Mouse (Mus musculus) fibroblast of lung, adult 2 months (primary cell): Measurements from ENCODE around the gene Cacng7.

ENCODE experiments used
- DNase-seq: peaks from one replicate; pipeline ENCODE4 v3.0.0-alpha.2; 2011; ENCODE audit warnings: low read depth

Cacng7 gene

DNA sequence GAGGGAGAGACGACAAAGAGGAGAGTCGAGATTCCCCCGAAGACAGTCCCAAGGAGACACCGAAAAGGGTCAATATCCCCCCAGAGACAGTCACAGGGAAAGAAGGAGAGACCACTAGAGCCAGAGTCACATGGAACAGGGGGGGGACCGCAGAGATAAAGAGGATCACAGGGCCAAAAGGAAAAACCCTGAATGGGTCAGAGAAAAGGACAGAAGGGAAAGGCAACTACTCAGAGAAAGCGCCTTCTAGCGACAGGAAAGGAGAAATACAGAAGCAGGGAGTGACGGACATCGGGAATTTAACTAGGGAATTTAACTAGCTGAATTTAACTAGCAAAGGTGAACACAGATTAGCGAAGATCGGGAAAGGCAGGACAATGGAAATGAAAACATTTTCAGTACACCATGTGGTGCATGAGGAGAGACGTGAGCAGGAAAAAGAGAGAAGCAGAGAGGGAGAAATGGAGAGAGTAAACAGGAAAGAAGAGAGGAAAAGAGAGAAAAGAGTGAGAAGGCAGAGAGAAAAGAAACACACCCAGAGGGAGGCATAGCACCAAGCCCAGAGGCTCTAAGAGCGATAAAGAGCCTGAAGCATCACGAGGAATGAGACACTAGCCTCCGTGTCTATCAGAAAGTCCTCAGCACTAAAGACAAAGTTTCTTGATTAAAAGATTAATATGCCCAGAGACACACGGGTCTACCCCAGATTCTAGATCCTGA is 30.0 kb upstream of the Cacng7 start:
- DNase-seq: no peak

DNA sequence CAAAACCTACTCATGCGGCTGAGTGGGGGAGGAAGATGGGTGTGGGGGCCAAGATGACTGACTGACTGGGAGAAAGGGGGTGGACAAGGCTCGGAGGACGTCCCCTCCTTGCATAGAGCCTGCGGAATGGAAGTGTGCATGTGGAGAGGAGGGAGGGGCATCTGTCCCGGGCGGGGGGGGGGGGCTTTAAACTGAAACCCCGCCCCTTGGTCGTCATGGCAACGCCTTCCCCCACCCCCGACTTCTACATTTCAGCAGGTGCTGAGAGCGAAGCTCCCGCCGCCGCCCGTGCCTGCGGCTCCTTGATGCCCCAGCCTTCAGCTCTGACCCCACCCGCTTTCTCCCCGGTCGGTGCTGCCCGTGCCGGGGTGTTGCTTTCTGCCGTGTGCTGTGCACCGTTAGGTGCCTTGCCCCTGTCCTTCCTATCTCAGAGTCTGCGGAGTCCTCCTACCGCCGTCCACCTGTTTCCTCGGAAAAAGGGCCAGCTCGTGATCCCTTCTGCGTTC is 29.4 kb upstream of the Cacng7 start:
- no peak for DNase-seq

DNA sequence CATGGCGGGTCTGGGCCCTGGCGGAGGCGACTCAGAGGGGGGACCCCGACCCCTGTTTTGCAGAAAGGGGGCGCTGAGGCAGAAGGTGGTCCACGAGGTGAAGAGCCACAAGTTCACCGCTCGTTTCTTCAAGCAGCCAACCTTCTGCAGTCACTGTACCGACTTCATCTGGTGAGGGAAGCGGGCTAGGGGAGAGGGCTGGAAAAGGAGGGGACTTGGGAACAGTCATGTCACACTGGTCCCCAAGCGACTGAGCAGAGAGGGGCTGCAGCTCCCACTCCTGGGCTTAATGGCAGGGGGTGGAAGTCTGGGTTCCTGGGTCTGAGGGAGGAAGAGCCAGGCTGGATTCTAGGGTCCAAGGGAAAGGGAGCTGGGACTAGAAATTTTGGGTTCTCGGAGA is 29.0 kb upstream of the Cacng7 start:
- no peak for DNase-seq

DNA sequence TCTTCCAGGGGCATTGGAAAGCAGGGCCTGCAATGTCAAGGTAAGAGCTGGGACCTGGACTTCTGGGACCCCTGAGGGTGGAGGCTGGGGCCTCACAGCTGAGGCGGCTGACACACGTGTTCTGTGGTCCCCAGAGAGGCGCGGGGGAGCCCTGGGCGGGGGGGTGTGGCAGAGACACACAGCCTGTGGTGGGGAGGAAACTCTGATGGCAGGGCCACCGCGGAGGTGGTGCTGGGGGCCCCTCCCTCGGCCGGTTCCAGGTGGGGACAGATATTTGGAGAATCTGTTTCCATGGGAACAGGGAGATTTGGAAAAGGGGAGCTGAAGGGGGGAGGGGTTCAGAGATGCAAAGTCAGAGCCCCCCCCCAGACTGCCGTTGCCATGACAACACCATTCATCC is 28.5 kb upstream of the Cacng7 start:
- DNase-seq: no peak

DNA sequence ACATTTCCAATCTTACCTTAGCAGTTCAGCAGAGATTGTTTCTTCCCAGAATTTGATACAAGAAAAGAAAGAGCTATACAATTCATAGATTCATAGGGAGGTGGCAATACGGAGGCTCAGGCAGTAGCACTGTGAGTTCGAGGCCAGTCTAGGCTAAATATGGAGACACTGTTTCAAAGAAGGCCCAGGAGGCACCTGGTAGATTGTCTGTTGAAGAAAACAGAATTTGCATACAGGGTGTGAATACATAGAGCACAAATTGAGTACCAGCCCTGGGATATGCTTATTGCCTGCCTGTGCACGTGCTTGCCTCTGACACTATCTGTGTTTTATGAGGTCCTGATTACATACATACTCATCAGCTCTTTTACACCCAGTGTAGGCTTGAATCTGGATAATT is 26.4 kb upstream of the Cacng7 start:
- no peak for DNase-seq

DNA sequence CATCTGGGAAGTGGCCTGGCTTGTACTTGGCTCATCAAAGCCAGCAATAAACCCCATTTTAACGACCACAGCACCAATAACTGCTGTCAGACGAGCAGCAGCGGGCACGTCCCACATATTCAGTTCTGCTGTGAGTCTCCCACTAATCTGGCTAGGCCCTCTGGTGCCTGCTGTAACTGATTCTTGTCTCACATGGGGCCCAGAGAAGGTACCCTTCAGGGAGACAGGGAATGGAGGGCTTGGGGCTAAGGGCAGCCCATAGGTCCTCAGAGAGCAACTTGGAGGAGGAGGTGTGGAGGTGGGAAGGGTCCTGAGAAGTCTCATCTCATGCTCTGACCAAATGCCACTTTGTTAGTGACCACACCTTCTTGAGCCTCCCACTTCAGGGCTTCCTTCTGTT is 24.1 kb upstream of the Cacng7 start:
- DNase-seq: no peak

DNA sequence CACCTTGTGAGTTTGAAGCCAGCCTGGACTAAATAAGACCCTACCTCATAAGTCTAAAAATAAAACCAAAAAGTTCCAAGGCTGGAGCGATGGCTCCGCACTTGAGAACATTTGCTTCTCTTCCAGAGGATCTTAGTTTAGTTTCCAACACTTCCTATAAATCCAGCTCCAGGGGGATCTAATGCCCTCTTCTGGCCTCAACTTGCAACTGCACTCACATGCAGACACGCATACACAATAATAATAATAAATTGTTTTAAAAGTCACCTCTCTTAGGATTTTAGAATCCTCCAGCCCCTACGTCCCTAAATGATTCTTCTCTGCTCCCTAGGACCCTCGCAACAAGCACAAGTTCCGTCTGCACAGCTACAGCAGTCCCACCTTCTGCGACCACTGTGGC is 22.5 kb upstream of the Cacng7 start:
- DNase-seq: no peak

DNA sequence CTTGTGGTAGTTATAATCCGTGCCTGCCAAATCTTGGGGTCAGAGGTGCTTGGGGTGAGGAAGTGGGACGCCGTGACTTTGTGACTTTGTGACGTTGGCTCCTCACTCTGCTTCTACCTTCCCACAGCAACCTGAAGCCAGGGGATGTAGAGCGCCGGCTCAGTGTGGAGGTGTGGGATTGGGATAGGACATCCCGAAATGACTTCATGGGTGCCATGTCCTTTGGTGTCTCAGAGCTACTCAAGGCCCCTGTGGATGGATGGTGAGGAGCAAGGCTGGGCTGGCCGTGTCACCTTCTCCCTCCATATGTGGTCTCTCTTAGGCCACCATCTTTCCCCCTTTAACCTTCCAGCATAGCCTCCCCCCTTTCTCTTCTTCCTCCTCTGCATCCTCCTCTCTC is 19.2 kb upstream of the Cacng7 start:
- no peak for DNase-seq

DNA sequence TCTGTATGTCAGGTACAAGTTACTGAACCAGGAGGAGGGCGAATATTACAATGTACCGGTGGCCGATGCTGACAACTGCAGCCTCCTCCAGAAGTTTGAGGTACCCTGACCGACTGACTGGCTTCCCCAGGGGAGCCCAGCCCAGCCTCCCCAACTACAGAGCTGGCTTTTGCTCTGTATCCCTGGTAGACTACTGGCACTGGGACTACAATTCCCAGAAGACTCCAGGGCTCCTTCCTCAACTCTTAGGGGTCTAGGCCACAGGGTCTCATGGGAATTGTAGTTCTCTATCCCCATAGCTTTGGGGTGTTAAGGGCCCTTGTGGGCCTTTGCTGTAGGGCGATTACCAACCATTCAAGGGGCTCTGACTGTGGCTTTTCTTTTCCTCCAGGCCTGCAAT is 18.6 kb upstream of the Cacng7 start:
- DNase-seq: no peak

DNA sequence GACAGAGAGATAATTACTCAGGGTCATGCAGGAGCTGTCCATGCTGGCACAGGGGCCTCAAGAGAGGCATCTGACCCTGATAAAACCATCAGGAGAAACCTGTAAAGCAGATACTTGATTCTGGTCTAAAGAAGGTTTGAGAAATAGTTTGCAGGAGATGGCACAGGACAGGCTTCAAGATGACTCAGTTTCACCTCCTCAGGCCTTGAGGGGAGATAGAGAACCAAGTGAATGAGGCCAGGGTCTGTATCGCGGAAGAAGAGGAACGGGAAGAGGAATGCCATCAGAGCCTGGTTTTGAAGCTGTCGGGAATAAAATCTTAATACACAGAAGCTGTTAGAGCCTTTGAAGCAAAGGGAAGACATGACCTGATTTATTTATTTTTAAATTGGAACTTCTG is 15.1 kb upstream of the Cacng7 start:
- DNase-seq: no peak

DNA sequence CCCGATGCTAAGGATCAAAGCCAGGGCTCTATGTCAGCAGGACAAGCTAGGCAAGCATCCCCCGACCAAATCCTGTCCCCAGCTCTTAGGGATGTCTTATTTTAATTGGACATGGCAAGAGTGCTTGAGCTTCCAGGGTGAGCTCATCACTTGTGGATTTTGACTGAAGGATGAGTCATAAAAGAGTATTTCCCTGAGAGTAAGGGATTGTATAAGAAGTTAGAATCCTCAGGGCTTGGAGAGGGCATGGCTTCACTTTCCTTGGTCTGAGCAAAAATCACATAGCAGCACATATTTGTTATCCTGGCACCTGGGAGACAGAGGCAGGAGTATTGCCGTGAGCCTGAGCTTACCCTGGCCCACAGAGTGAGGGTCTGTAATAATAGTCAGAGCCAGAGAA is 11.9 kb upstream of the Cacng7 start:
- DNase-seq: no peak

DNA sequence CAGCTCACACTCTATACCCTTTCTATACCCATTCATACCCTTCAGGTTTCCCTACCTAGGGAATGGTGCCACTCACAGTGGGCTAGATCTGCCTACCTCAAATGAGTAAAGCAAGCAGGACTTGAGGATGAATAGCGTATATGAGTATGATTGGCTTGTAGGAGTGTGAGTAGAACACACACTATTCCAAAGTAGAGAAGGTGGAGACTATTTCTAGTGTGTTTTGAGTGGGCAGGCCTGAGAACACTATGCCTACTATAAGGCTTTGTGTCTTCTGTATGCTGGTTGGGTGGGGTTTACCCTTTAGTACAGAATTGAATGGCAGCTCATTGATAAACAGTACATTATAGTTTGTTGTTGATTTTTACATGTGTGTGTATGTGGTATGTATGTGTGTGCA is 8.9 kb upstream of the Cacng7 start:
- DNase-seq: no peak

DNA sequence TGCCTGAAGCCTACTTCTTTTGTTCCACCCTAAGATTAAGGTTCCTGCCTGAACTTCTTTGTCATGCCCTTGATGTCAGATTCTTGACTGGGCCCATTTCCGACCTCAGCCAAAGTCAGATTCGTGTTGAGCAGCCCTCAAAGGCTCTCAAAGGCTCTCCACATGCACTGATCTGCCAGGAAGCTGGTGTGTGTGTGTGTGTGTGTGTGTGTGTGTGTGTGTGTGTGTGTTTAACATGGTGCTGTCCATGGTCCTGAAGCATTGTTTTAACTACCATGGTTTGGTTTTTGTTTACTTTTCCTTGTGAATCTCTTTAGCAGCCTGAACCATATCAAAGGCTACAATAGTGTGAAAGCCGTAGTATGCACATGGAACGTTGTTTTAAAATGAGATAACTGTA is 4.8 kb upstream of the Cacng7 start:
- no peak for DNase-seq

DNA sequence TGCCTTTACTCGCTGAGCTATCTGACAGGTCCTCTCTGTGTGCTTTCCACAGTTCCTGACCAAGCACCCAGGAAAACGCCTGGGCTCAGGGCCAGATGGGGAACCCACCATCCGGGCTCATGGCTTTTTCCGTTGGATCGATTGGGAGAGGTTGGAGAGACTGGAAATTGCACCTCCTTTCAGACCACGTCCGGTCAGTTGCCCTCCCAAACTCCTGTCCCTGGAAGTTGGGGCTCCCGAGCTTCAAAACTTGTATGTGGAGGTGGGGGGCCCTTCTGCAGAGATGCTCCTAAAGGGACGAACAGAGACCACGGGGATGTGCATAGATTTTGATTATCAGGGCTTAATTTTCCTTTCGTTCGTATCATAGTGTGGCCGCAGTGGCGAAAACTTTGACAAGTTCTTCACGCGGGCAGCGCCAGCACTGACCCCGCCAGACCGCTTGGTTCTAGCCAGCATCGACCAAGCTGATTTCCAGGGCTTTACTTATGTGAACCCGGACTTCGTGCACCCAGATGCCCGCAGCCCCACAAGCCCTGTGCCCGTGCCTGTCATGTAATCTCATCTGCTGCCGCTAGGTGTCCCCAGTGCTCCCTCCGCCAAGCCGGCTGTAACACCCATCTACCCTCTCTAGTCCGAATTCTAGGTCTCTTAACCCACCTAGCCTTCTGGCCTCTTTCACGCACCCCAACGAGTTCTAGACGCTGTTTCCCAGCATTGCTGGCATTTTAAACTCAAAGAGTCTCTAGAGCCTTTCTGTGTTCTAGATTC is 2.8 kb upstream of the Cacng7 start:
- DNase-seq: peak; percentile 22

DNA sequence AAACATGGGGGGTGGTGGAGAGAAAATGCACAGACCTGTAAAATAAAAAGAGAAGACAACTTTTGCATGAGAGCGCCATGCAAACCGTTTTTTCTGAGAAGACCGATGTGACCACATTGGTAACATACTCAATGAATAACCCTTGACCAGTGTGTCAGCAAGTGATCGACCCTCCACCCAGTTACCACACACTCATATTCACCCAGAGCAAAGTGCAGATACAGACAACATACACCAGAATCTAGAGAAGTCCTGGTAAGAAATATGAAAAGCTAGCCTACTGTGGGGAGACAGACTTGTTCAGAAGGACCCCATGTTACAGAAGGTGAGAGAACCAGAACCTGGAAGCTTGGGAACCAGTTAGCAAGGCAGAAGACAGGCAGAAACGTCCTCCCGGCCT is 1.6 kb upstream of the Cacng7 start:
- DNase-seq: no peak

DNA sequence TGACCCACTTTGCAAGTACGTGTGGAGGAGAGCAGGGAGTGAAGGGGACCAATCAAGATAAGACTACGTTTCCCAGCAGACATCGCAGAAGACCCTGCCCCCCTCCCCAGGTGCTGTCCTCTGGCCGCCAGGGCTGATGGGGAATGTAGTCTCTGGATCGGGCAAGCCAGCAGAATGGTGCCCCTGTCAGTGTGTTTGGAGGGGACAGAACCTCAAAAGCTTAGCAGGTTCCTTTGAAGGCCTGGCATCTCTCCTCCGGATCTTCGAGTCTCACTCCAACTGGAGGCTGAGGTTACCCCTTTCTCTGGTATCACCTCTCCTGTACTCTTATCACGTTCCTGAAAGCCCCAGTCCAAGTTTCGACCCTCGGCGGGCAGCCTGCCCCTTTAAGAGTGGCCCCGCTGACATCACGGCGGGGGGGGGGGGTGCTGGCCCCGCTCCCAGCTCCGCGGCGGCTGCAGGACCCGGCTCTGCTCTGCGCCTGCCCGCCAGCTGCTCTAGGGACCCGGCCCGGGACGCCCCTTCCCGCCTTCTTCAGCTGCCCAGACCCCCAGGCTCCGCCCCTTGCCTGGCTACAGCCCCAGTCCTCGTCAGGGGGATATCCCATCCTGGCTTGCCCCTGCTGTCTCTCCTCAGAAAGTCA is 1.1 kb upstream of the Cacng7 start:
- no peak for DNase-seq

DNA sequence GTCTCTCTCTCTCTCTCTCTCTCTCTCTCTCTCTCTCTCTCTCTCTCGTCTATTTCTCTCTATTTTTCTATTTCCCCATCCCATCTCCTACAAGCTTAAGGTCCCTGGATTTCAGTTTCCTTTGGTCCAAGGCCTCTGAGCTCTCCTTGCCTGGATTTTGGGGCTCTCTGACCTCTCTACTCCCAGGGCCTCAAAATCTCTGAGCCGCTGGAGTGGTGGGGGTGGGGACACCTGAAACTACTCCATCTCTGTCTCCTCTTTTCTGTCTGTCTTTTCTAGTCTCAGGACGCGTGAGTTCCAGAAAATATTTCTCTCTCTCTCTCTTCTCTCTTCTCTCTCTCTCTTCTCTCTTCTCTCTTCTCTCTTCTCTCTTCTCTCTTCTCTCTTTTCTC is 535 bp upstream of the Cacng7 start:
- DNase-seq: no peak

DNA sequence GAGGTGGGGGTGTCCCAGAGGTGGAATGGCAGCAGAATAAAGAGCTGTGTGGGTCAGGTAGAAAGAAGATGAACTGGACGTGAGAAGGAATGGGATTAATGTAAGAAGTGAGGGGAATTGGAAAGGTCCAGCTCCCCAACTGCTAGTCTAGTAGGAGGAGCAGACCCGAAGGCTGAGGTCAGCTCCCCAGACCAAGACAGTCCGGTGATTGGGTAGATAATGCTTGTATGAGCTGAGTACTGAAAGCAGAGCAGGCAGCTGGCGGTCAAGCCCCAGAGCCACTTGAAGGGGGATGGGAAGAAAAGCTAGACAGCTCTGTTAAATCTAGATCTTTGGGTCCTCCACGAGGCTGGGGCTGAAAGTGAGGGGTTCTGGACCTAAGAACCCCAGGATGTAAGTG is 787 bp downstream of the Cacng7 start:
- DNase-seq: no peak

DNA sequence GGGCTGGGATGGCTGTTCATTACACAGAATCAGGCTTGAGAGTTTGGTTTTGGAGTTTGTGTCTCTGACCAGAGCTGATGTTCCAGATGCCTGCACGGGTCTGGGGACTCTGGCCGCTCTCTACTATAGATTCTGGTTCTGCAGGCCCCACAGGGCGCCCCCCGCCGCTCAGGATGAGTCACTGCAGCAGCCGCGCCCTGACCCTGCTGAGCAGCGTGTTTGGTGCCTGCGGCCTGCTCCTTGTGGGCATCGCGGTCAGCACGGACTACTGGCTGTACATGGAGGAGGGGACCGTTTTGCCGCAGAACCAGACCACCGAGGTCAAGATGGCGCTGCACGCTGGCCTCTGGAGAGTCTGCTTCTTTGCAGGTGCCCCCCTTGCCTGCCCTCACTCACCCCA is 3.7 kb downstream of the Cacng7 start:
- DNase-seq: no peak

DNA sequence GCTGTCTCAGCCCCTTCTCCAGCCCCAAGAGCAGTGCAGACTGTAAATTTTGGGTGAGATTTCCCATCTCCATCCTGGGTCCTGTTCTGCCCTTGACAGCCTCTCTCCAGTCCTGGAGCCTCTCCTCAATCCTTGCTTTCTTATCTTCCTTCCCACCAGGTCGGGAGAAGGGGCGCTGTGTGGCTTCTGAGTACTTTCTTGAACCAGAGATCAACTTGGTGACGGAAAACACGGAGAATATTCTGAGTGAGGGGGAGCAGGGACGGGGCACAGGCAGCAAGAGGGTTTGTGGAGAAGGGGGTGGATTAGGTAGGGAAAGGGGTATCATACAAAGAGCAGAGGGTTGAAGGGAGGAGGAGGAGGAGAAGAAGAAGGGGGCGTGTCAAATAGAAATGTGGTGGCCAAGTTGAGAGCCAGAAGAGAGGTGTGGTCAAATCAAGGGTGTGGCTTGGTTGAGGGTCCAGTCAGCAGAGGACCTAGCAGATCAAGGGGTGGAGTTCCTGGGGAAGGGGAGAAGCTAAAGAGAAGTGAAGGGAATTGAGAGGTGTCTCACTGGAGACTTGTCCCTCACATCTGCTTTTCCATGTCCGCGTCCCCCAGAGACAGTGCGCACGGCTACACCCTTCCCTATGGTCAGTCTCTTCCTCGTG is 5.7 kb downstream of the Cacng7 start:
- no peak for DNase-seq

DNA sequence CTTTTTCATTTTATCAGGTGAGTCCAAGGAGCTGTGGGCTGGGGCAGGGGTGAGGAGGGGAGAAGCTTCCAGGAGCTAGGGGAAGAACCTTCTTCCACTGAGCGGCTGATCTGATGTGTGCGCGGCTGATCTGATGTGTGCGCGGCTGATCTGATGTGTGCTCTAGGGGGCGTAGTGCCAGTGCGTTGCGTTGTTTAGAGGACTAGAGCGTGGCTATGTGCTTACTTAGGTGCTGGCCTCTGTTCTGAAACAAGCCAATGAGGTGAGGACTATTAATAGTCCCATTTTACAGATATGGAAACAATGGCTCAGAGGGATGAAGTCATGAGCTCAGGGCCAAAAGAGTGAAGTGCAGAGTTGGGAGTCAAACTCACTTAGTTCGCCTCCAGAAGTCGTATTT is 6.3 kb downstream of the Cacng7 start:
- DNase-seq: no peak

DNA sequence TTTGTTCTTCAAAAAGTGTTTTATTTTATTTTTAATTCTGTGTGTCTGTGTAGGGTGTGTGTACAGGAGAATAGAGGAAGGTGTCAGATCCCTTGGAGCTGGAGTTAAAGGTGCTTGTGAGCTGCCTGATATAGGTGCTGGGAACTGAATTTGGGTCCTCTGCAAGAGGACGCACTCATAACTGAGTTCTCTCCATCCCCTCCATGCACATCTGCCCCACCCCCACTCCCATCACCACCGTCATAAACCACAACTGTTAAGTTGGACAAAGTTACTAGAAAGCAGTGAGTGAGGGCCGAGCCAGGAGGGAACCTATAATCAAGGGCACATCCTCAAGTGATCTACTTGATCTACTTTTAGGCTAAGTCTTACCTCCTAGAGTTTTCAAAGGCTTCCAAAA is 11.1 kb downstream of the Cacng7 start:
- no peak for DNase-seq

DNA sequence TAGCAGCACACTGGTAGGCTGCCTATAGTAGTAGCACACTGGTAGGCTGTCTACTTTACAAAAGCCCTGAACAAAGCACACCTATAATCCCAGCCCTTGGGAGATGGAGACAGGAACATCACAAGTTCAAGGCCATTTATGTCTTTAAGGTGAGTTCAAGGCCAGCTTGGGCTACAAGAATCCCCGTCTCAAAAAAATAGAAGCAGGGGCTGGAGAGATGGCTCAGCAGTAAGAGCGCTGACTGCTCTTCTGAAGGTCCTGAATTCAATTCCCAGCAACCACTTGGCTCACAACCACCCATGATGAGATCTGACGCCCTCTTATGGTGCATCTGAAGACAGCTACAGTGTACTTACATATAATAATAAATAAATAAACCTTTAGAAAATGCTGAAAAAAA is 12.5 kb downstream of the Cacng7 start:
- no peak for DNase-seq
